Mouse (Mus musculus) lung, postnatal 4 days (tissue): Measurements from ENCODE around the gene Auts2.

Experiments
- DNase-seq, 2 experiments: peaks; one replicate each; pipeline ENCODE4 v3.0.0; 2021

The Auts2 gene

DNA sequence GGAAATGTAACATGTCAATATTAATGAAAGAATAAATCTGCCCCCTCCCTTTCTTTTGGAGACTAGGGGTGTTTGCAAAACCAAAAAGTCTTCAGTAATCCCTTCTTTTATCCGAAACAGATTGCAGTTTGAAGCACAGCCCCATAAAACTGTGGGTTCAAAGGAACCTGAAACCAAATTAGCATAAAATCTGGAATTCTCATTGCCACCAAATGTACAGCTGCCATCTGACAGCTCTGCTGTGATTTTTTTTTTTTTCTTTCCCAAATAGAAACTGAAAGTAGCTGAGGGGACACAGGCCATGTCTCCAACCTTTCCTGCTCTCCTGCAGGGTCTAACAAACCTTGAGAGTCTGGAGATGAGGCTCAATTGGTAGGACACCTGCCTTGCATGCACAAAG is 996.7 kb downstream of the Auts2 start:
- DNase-seq = no peak

DNA sequence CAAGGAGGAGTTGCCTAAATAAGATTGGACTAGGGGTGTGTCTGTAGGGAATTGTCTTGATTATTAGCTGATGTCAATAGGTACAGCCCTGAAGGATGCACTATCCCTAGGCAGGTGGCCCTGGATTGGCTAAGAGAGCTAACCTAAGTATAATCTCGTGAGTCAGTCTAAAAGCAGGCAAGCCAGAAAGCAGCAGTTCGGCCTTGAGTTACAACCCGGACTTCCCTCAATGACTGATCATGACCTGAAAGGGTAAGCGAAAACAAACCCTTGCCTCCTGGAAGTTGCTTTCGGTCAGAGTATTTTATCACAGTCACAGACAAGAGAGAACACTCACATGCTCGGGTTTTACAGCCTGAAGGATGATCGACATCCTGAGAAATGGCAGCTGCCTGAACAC is 998.8 kb downstream of the Auts2 start:
- DNase-seq = no peak

DNA sequence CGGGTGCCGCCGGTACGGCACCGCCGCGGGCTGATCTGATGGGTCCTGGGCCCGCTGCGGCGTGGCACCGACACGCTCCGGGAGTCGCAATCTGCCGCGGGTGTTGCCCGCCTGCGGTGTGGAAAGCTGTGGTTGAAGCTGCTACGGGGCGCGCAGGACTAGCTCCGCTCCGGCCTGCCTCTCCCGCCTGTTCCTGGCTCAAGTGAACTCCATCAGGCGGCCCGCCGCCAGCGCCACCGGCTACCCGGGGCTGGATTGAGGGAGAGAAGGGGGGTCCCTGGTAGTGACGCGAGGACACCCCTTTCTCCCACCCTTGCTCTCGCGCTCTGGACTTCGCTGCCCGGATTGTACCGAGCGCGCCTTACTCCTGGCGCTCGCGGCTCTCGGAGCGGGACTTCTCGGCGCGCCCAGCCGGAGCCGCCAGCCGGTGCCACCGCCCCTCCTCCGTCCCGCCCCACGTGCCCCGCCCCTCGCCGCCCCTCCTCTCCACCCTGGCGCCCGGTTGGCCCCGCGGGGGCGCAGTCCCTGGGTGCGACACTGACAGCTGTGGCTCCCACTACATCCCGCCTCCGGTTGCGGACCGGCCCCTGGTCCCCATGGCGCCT is 1004.7 kb downstream of the Auts2 start:
- DNase-seq = peak; percentile 75 to 86

DNA sequence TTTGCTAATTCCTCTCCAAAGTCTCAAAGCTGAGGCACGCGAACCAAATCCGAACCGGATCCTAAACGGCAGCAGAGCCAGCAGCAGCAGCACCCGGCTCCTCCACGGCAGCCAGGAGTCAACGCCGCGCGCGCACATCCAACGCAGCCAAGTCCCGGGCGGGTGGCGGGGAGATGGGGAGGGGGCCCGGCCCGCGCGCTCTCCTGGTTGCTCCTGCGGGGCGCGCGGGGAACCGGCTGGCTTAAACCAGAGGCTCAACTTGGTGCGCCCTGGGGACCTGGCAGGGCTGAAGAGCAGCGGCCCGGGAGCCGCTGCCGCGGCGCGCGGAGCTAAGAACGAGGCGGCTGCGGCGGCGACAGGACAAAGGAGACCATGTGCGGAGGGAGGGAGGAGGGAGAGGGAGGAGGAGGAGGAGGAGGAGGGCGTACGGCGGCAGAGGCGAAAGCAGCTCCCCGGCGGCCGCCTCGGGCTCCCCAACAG is 1005.3 kb downstream of the Auts2 start:
- peak in 1 of 2 experiments; percentile 49 for DNase-seq

GRCm38 (mm10) chr5:131537155-131537830 is 1005.9 kb downstream of the Auts2 start:
- DNase-seq = peak; percentile 69 to 76

DNA sequence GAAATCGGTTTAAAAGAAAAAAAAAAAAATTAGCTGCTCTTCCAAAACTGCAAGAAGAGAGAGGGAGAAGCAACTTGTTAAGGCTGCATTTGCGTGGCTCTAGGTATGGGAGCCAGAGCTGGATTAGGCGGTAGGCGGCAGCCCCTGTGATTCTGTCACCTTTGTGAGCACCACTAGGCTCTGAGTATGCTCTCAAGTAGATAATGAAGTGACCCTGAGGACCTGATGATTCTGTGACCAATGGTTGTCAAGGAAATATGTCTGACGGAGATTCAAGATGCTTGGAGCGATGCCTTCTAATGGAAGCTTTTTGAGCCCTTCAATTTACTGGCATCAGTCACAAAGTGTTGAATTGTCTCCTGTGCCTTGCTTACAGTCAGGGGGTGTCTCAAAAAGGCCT is 1007.4 kb downstream of the Auts2 start:
- no peak for DNase-seq

- DNase-seq = peak in 1 of 2 experiments; percentile 62
Measured at GRCm38 (mm10) chr5:131533815-131534214, 1009.3 kb downstream of the Auts2 start.

GRCm38 (mm10) chr5:131531744-131532552 is 1011.2 kb downstream of the Auts2 start:
- no peak for DNase-seq

GRCm38 (mm10) chr5:131530828-131531227 is 1012.3 kb downstream of the Auts2 start:
- DNase-seq = no peak

DNA sequence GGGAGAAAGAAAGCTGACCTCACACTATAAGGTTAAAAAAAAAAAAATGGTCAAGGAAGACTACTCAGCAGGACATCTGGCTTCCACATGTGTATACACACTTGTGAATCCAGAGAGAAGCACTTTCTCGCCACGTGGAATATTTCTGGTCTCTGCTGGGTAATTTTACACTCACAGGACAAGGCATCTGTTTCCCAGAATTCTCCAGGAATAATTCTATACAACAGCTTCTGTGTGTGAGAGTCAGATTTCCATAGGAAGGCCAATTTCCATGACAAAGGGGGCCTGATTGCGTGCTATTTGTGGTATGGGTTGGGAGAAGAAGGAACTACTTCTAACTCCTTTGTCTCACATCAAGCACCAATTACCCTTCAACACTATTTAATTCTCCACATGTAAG is 1016.5 kb downstream of the Auts2 start:
- no peak for DNase-seq

DNA sequence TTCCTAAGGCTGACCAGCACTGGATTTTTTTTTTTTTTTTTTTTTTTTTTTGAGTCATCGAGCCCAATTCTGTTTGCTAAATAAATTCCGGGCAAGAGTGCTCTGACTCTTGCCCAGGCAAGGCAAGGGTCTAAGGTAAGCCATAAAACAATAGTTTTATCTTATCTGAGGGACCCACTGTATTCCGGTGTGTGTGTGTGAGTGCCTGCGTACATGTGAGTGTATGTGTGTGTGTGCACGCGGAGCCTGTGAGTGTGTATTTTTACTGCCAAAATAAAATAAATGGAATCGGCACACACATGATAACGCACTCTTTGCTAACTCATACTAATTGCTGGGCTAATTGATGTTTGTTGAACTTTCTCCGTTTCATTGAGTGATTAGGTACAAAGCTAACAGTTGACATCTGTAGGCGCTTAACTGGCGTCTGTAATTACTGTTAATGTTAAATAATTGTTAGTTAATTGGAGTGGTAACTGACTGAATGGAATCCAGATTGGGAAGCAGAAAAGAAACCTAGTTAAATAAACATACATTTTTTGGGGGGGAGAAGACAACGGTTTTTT is 1018.2 kb downstream of the Auts2 start:
- DNase-seq = no peak

GRCm38 (mm10) chr5:131519560-131519959 is 1023.6 kb downstream of the Auts2 start:
- DNase-seq = no peak

- DNase-seq = no peak
Measured at GRCm38 (mm10) chr5:131517677-131518076, 1025.5 kb downstream of the Auts2 start.

DNA sequence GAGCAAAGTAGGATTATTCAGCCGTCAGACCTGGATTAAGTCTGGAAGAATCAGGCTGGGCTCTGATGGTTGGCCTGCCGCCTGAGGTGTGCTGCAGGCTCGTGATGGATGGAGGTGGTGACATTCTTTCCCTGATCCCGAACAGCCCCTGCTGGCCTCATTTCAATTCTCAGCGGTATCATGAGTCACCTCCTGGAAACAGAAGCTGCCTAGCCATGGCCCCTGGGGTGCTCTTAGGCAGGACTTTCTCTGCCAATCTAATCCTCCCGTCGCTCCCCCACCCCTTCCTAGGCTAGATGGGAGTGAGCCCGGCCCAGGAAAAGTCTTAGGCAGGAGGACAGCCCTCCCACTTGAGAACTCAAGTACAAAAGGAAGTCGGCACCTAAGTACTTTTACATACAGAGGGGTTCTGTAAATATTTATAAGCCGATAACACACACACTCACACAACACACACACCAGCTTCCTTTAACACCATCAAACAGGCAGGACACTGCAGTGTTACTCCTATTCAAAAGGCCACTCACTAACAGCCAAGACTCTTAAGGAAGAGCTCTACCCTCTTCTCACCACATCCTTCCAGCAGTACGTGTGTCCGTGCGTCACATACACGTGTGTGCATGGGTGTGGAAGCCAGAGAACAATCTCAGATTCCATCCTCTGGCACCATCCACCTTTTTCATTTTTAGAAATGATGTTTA is 1027.3 kb downstream of the Auts2 start:
- DNase-seq = peak; percentile 65 to 74

DNA sequence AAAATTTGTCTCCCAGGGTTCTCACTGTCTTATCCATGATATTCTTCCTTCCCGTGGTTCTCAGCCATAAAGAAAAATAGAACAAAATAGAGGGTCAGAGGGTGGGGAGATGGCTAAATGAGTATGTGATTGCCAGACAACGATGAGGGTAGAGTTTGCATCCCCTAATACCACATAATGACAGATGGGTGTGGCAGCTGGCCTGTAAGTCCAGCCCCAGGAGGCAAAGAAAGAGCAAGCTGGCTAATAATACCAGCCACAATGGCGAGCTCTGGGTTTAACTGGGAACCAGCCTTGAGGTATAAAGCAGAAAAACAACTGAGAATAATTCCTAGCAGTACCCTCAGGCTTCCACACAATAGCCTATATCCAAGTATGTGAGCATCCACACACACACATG is 1029.4 kb downstream of the Auts2 start:
- no peak for DNase-seq

DNA sequence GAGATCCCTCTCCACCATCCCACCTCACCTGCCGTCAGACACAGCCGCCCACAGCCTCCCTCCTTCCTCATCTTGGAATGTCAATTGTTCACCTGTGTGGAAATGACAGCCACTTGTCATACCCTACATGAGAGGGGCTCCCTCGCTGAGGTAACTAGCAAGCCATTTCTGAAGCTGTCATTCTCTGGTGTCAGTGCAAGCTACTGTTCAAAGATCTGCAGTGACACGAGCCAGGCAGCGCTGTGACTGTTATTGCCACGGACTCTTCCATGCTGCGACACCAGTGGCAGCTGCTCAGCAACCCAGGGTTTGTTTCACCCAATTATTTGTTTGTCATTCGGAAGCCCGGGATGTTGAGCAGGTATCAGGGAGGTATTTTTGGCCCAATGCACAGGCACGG is 1030.5 kb downstream of the Auts2 start:
- no peak for DNase-seq

- no peak for DNase-seq
Measured at GRCm38 (mm10) chr5:131510659-131511058, 1032.5 kb downstream of the Auts2 start.

GRCm38 (mm10) chr5:131509315-131509714 is 1033.8 kb downstream of the Auts2 start:
- no peak for DNase-seq

DNA sequence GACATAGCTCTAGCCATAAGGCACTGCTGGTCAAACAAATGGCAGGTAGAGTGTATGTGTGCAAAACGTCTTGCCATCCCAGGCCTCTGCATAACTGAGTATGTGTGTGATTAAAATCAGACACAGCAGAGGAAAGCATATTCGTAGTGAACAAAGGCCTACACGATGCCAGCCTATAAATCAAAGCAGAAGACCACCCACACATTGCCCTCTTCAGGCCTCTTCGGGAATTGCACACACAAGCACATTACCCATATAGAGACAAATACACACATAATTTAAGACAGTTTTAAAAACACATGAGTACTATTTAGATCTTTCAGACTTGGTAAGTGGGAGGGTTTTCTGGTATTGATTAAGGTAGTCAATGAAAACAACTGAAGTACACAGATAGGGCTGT is 1044.3 kb downstream of the Auts2 start:
- DNase-seq = no peak

GRCm38 (mm10) chr5:131496517-131497216 is 1046.5 kb downstream of the Auts2 start:
- no peak for DNase-seq

- DNase-seq = no peak
Measured at GRCm38 (mm10) chr5:131494564-131494963, 1048.6 kb downstream of the Auts2 start.

GRCm38 (mm10) chr5:131492535-131492934 is 1050.6 kb downstream of the Auts2 start:
- no peak for DNase-seq
